Mouse (Mus musculus) G1E (cell line): ENCODE measurements at regions not wholly inside any gene's neighbourhood (a gene's known extent, or its start where the extent isn't known, plus 50 kb on each side); places are given as distances from the start of the nearest gene placed in this dataset.

Source experiments
- ATAC-seq: 2 replicates; pipeline ENCODE4 v1.8.0; 2016; ENCODE audit warnings: mild to moderate bottlenecking; ENCODE audit not compliant: insufficient number of reproducible peaks, poor library complexity, low FRiP score, severe bottlenecking; ENCODE audit errors: extremely low read depth
- DNase-seq: peaks from one replicate; pipeline ENCODE4 v3.0.0; 2012; ENCODE audit warnings: low spot score
- H3K27me3 ChIP-seq: 2 replicates; pipeline ENCODE4 v1.6.1; 2012; ENCODE audit warnings: mild to moderate bottlenecking, low read length, inconsistent platforms; ENCODE audit not compliant: insufficient read depth
- H3K36me3 ChIP-seq: replicated peaks from 2 replicates; pipeline ENCODE3; 2012; ENCODE audit warnings: mild to moderate bottlenecking, inconsistent platforms
- H3K4me1 ChIP-seq: 2 replicates; pipeline ENCODE4 v1.6.1; 2012; ENCODE audit warnings: low read depth, low read length, inconsistent platforms, mixed read lengths; ENCODE audit not compliant: insufficient read depth
- H3K4me3 ChIP-seq: 2 replicates; pipeline ENCODE4 v1.5.1; 2012; ENCODE audit warnings: low read depth, mild to moderate bottlenecking, inconsistent platforms, low read length, moderate library complexity, mixed read lengths
- H3K9me3 ChIP-seq: replicated peaks from 2 replicates; pipeline ENCODE4 v1.6.1; 2012; ENCODE audit warnings: inconsistent platforms
- CTCF ChIP-seq: IDR thresholded peaks from 2 replicates; pipeline ENCODE4 v1.5.1; 2012; ENCODE audit warnings: low read depth, low read length, inconsistent platforms, mixed read lengths
- GATA1 ChIP-seq: IDR thresholded peaks from 2 replicates; pipeline ENCODE4 v1.6.1; 2012; ENCODE audit warnings: borderline replicate concordance, low read length, inconsistent platforms, mixed read lengths
- GATA2 ChIP-seq: IDR thresholded peaks from 2 replicates; pipeline ENCODE4 v1.6.1; 2012; ENCODE audit warnings: low read depth, low read length, inconsistent platforms, borderline replicate concordance
- POLR2AphosphoS5 ChIP-seq: IDR thresholded peaks from 2 replicates; pipeline ENCODE4 v1.6.1; 2012; ENCODE audit warnings: low read depth, low read length, inconsistent platforms; ENCODE audit not compliant: insufficient replicate concordance
- TAL1 ChIP-seq: conservative IDR thresholded peaks from 2 replicates; pipeline ENCODE4 v1.6.1; 2012; ENCODE audit warnings: low read depth, low read length, inconsistent platforms, mixed read lengths

DNA sequence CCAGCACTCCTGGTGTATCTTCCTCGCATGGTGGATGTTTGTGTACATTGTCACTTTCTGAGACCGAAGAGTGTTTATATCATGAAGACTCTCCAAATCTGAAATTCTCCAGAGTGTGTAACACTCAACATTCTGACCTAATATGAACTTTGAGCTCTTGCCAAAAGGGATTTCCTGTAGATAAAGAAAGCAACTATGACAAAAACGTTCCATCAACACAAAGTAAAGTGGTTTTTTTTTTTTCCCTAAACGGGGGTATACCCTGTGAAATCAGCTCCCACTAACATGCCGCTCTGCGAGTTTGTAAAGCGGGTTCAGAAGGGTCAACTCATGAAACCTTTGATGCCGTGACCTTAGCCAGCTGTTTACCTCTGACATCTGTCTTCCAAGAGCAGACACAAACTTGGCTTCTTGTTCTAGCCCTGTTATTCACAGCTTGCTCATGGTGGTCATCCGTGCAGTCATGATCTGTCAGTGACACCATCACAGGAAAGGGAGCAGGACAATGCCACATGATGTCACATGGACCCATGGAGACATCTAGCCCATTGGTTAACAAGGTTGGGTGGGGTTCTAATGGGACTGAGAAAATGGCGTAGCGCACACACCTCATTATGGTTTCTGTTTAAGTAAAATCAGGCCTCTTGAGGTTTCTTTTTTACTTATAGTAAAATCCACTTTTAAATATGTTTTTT is 122.9 kb upstream of the Cmc1 start:
- H3K36me3 ChIP-seq: no peaks in the 10 kb centered on the region
- DNase-seq: no peak
- H3K27me3 ChIP-seq: no peaks in the 10 kb centered on the region
- TF ChIP-seq GATA1: no peak
- no peak for TF ChIP-seq CTCF
- no peak for TF ChIP-seq POLR2AphosphoS5
- no peak for TF ChIP-seq GATA2
- TF ChIP-seq TAL1: no peak
- H3K4me3 ChIP-seq: no peak overlapping the region
- ATAC-seq: no peak
- H3K4me1 ChIP-seq: no peaks in the 10 kb centered on the region
- peaks cover 26% of the 10 kb centered on the region for H3K9me3 ChIP-seq

DNA sequence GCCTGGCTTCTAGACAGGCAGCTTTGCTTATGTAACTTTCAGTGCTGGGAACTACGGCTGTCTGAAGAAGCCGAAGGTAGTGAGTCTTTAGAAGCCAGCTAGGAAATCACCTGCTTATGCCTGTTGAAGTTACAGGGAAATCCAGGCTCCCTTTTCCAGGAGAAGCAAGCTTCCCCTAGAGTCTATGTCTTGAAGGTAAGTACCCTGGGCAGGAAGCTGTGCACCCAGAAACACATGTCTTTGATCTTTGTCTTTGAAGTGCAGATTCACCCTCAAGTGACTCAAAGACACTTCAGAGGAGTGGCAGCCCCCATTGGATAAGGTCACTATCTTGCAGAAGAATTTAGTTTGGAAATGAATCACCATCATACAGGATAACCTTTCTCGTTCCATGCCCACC is 135.5 kb upstream of the Cmc1 start:
- DNase-seq: no peak
- no peak for TF ChIP-seq GATA2
- TF ChIP-seq POLR2AphosphoS5: no peak
- TF ChIP-seq GATA1: no peak
- TF ChIP-seq TAL1: no peak
- TF ChIP-seq CTCF: no peak
- Histone ChIP-seq H3K27me3 (no peaks in the 10 kb centered on the region), H3K4me3 (no peak overlapping the region), H3K36me3 (no peaks in the 10 kb centered on the region), H3K9me3 (peaks cover 28% of the 10 kb centered on the region), H3K4me1 (no peaks in the 10 kb centered on the region)
- no peak for ATAC-seq

DNA sequence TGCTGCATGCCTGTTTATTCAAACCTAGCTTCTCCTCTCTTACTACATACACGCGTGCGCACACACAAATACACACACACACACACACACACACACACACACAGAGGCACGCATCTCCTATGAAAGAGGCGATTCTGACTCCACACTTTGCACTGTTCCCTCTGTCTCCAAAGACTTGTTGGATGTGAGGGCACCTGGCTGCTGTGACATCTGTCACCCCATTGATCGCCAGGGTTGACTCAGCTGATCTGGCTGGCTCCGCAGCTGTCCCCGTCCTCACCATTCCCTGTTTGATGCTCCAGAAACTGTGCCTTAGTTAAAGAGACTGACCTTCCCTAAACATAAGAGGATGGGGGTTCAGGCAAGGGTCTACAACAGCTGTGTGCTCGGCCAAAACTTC is 137.6 kb upstream of the Cmc1 start:
- Histone ChIP-seq H3K4me3 (no peak overlapping the region), H3K9me3 (peaks cover 26% of the 10 kb centered on the region), H3K27me3 (no peaks in the 10 kb centered on the region), H3K4me1 (no peaks in the 10 kb centered on the region), H3K36me3 (no peaks in the 10 kb centered on the region)
- no peak for DNase-seq
- no peak for ATAC-seq
- TF ChIP-seq GATA2: no peak
- TF ChIP-seq TAL1: no peak
- TF ChIP-seq CTCF: no peak
- no peak for TF ChIP-seq POLR2AphosphoS5
- TF ChIP-seq GATA1: no peak

DNA sequence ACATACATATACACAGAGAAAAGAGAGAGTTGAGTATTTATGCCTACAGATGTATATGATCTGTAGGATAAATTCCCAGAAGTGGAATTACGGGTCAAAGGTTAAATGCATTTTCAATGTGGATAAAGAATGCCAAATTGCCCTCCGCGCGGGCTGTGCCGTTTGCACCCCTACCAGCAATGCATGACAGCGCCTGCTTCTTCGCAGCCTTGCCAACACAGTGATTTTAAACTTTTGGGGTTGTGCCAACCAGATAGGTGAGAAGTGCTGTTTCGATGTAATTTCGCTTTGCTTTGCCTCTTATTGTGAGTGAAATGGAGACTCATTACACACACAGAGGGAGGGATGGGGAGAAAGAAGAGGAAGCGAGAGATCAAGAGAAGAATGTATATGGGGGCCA is 142.9 kb upstream of the Cmc1 start:
- no peaks in the 10 kb centered on the region for H3K4me1 ChIP-seq
- TF ChIP-seq GATA1 (no peak), GATA2 (no peak), TAL1 (no peak), CTCF (no peak), POLR2AphosphoS5 (no peak)
- H3K9me3 ChIP-seq: peaks cover 36% of the 10 kb centered on the region
- no peak overlapping the region for H3K4me3 ChIP-seq
- no peak for DNase-seq
- no peak for ATAC-seq
- H3K36me3 ChIP-seq: no peaks in the 10 kb centered on the region
- no peaks in the 10 kb centered on the region for H3K27me3 ChIP-seq

DNA sequence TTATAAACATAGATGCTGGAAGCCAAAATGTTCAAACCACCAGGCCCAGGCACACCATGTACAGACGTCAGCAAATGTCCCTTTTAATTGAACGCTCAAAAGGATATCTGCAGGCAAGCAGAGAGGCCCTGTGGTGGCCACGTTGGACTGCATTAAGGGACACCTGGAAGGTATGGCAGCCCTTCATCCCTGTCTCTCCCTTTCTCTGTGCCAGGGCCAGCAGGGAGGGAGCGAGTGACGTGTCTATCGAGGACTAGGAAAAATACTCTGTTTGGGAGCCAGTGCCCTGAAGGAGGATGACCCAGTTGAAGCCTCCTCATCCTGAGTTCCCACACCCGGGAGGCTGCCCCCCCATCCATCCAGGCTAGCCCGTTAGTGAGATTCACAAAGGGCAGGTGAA is 144.0 kb upstream of the Cmc1 start:
- H3K9me3 ChIP-seq: peaks cover 43% of the 10 kb centered on the region
- no peaks in the 10 kb centered on the region for H3K27me3 ChIP-seq
- H3K36me3 ChIP-seq: no peaks in the 10 kb centered on the region
- no peak overlapping the region for H3K4me3 ChIP-seq
- no peaks in the 10 kb centered on the region for H3K4me1 ChIP-seq
- ATAC-seq (no peak), DNase-seq (no peak)
- TF ChIP-seq CTCF (no peak), GATA2 (no peak), GATA1 (no peak), POLR2AphosphoS5 (no peak), TAL1 (no peak)

DNA sequence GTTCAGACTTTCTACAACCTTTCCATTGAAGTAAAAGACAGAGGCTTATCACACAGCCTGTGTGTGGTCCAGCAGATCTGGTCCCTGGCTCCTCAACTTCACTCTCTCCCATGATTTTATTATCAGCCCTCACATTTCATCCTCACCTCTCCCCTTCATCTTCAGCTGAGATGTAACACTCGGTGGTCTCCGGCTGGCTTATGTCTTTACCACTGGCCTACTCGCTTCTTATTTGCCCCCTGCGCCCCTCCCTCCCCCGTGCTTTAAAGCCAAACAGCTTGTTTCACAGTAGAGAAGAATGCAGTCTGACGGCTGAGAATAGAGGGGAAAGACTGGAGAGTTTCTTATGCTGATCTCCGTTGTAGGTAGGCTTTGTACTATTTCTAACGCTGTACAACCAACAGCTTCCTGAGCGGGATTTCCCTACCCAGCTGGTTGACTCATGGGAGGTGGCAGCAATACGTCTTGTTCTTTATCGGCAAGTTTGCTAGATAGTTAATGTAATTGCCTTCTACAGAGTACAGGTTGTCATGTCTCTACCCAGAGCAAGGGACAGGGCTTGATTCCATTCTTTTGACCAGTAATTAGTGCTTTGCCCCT is 152.9 kb upstream of the Cmc1 start:
- DNase-seq: no peak
- Histone ChIP-seq H3K9me3 (peaks cover 27% of the 10 kb centered on the region), H3K4me1 (no peaks in the 10 kb centered on the region), H3K27me3 (no peaks in the 10 kb centered on the region), H3K36me3 (no peaks in the 10 kb centered on the region), H3K4me3 (no peak overlapping the region)
- no peak for TF ChIP-seq CTCF
- ATAC-seq: no peak
